Mouse (Mus musculus) lung, postnatal 25 days (tissue): ENCODE measurements around the gene Gm10100.
"Not testable (repeated sequence)": the region's sequence is repeated elsewhere in the genome, so short reads cannot be mapped to it uniquely, and the experiment has no call there.

Experiments
- DNase-seq: peaks from one replicate; pipeline ENCODE4 v3.0.0; 2022; ENCODE audit warnings: low spot score

Gm10100 gene

DNA sequence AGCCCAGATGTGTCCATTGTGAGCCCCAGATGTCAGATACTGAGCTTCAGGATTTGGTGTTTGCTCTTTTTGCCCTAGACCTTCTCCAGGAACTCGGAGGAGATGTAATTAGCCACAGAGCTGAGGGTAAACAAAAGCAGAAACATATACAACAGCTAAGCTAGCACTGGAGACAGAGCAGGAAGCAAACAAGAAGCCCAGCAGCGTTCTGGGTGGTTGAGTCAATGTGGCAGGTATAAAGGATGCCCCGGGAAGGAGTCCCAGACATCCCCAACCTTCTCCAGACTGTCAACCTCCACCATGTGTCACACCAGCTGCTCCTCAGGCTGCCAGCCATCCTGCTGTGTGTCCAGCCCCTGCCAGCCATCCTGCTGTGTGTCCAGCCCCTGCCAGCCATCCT, at the start of gene Gm10100:
Gene Gm10100, plus strand, starts transcription at position 301 of the 400 bp plus-strand sequence.
- no peak for DNase-seq

DNA sequence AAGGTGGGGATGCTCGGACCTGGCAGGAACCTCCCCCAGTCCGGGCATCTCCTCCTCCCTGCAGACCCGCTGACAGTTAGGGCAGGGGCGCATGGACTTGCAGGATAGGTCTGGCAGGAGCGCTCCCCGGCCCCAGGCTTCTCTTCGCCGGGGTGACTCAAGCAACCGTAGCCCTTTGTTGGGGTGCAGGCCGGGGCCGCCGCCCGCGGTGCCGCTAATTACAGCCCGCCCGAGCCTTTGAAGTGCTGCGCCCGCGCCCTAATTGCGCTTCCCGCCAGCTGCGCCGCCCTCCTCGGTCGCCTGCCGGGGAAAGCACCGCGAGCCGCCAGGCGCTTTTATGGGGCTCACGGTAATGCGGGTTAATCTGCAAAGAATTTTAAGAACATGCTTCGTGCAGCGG, 48.7 kb upstream of the Gm10100 start:
- no peak for DNase-seq

DNA sequence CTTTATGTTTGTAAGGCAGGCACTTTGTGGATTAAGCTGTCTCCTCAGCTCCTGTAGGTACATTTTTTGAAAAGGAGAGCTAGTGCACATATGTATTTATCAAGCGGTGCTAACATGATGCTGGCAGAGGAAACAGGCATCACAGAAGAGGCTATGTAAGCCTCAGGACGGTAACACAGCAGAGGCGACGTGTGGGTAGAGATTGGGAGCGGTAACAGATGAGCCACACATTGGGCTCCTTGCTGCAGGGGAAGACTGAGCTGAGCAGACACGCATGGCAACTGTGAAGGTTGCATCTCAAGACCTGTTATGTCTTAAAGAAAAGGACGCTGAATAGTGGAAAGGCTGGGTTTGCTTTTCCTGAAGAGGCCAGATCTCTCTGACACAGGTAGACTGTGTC, 43.3 kb upstream of the Gm10100 start:
- no peak for DNase-seq

DNA sequence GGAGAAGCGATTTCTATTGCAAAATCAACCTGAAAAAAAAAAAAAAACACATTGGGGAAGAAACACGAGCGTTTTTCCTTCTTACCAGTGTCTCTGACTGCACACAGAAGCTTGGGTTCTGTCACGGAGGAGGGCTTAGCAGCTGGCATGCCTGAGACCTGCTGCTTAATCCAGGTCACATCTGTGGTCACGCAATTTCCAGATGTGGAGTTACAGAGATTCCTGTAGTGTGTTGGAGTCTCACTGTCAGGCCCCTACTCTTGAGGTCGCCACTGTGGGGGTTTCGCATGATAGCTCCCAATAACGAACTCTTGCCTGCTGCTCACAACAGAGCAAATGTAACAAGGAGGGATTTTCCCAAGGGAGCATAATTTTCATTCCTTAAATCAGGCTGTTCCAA, 42.1 kb upstream of the Gm10100 start:
- no peak for DNase-seq

DNA sequence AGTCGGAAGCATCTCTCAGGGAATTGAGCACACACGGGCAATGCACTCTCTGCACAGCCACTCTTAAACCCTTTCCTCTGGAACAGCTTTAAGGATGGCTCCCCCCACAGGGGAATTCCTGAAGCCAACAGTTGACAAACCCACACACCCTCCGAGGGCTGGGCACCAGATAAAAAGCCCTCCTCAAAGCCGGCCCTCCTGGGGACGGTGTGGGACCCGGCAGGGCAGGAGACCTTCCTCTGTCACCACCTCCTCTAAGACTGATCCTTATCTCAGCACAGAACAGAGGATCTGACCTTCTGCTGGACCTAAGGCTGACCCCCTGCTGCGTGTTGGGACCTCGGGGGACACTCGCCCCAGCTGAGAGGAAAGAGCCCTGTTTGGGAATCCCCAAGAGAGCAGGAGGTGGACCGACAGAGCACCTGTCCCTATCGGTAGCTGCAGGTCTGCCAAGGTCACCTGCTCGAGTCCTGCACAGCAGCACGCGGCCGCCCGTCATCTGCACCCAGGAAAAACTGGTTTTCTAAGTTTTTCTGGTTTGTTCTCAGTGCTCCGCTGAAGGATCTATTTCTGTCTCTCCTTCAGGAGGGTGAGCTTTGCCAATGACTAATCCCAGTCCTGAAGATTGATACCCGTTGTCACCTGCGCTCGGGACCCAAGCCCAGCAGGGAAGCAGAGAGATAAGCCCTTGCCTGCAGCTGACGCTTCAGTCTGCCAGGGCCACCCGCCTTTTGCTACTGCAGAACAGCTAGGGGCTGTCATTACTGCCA, 40.2 kb upstream of the Gm10100 start, which contains the start of gene Tspear:
Gene Tspear, plus strand, starts transcription at position 675 of the 770 bp plus-strand sequence.
- DNase-seq = no peak

DNA sequence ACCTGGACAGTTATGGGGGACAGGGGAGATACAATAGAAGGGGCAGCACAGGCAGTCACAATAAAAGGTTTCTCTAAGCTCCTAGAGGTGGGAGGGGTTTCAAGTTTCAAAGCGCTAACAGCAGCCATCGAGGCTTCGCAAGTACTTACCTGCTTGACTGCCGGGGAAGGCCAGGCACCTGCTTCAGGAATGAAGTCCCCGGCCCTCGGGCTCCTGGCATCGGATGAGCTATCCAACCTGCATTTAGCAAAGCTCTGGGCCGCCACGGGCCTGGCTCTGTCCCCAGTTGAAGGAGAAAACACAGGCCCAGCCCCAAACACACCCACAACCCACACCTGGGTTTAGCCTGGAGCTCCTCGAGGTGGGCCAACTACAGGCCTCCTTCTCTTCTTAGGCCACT, 39.3 kb upstream of the Gm10100 start:
- no peak for DNase-seq

DNA sequence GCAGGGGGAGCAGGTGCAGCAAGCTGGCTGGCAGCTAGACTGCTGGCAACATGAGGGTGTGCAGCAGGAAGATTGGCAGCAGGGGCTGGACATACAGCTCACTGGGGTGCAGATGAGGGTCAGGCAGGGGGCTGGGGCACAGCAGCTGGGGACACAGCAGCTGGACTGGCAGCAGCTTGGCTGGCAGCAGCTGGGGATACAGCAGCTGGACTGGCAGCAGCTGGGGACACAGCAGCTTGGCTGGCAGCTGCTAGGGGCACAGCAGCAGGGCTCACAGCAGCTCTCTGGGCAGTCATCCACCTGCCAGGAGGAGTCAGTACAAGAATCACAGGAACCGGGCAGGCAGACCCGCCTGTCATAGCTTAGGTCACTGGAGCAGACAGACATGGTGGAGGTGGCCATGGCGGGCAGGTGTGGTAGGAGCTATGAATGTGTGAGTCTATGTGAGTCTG, 35.9 kb upstream of the Gm10100 start, which contains the start of gene Gm19402:
Gene Gm19402, minus strand, starts transcription at position 402 of the 452 bp plus-strand sequence.
- DNase-seq = not testable (repeated sequence)

DNA sequence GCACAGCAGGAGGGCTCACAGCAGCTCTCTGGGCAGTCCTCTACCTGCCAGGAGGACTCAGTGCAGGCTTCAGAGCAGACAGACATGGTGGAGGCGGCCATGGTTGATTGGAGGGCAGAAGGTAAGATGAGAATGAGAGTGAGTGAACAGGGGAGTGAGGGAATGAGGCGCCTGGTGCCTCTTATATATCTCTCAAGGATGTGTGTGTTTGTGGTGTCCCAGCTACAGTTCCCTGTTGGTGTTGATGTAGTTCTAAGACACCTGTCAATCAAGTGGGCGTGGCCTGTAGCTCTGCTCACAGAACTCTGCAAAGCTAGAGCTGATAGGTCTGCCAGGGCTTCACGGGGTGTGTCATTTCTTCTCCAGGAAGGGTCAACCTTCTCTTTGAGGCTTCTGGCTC, 29.2 kb upstream of the Gm10100 start, which contains the start of gene Gm9508:
Gene Gm9508, minus strand, starts transcription at position 101 of the 400 bp plus-strand sequence.
- DNase-seq = no peak

DNA sequence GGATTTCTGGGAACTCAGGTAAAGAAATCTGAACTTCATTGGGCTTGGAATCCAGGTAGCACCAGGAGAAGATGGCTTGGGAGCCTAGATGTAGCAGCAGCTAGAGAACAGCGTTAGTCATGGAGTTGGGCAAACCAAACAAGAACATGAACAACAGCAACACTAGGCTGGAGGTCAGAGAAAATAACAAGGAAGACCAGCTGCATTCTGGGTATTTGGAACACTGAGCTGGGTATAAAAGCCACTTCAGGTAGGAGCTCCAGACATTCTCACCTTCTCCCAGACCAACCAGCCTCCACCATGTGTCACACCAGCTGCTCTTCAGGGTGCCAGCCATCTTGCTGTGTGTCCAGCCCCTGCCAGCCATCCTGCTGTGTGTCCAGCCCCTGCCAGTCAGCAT, 20.0 kb upstream of the Gm10100 start, which contains the start of gene Gm10272:
Gene Gm10272, plus strand, starts transcription at position 301 of the 400 bp plus-strand sequence.
- DNase-seq = no peak

DNA sequence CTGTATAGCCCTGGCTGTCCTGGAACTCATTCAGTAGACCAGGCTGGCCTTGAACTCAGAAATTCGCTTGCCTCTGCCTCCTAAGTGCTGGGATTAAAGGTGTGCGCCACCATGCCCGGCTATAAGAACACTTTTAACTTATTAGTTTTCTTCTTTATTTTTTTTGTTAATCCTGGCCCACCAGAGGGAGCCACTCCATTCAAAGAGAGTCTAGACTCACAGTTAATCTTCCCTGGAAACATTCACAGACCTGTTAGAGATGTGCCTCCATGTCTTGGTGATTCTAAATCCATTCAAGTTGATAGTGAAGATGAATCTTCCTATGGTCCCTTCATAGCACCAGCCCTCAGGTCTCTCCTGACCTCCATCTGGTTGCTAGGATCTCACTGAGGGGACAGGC, 16.5 kb upstream of the Gm10100 start:
- no peak for DNase-seq

DNA sequence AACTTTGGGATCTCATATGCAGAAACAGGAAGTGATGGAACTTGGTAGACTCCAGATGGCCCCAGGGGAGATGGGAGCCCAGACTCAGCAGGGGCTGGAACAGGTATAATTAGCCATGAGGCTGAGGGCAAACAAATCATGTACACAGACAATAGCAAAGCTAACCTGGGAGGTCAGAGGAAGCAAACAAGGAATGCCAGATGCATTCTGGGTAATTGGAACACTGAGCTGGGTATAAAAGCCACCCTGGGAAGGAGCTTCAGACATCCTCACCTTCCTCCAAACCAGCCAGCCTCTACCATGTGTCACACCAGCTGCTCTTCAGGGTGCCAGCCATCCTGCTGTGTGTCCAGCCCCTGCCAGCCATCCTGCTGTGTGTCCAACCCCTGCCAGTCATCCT, 15.1 kb upstream of the Gm10100 start, which contains the start of gene Gm10024:
Gene Gm10024, plus strand, starts transcription at position 301 of the 400 bp plus-strand sequence.
- not testable (repeated sequence) for DNase-seq

DNA sequence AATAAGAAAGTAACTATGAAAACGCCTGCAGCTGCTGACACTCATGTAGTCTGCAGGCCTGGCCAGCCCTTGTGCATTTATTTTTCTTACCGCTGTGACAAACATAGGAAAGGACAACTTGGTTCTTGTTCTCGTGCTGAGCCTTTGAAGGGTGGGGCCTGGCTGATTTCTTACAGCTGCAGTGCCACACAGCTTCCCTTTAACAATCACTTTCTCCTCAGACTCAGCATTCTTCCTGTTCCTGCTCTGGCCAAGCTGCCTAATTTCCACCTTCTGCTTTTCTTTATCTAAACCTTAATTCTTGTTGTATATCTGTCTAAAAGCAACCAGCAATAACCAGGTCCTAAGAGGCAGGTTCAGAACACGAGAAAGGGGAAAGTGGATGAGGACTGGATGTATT, 12.6 kb upstream of the Gm10100 start:
- no peak for DNase-seq

DNA sequence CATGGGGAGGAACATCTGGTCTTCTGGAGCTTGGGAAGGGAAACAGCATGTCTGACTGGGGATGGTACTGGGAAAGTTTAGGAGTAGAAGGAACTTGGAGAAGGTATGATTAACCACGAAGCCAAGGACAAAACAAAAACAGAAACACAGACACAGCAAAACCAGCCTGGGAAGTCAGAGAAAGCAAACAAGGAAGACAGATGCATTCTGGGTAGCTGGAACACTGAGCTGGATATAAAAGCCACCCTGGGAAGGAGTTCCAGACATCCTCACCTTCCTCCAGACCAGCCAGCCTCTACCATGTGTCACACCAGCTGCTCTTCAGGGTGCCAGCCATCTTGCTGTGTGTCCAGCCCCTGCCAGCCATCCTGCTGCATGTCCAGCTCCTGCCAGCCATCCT, 10.8 kb upstream of the Gm10100 start, which contains the start of gene Gm10142:
Gene Gm10142, plus strand, starts transcription at position 301 of the 400 bp plus-strand sequence.
- no peak for DNase-seq

DNA sequence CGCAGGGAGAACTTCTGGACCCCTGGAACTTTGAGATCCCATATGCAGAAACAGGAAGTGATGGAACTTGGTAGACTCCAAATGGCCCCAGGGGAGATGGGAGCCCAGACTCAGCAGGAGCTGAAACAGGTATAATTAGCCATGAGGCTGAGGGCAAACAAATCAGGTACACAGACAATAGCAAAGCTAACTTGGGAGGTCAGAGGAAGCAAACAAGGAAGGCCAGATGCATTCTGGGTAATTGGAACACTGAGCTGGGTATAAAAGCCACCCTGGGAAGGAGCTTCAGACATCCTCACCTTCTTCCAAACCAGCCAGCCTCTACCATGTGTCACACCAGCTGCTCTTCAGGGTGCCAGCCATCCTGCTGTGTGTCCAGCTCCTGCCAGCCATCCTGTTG, 6.0 kb upstream of the Gm10100 start, which contains the start of gene Krtap12-1:
Gene Krtap12-1, plus strand, starts transcription at position 301 of the 400 bp plus-strand sequence.
- not testable (repeated sequence) for DNase-seq

DNA sequence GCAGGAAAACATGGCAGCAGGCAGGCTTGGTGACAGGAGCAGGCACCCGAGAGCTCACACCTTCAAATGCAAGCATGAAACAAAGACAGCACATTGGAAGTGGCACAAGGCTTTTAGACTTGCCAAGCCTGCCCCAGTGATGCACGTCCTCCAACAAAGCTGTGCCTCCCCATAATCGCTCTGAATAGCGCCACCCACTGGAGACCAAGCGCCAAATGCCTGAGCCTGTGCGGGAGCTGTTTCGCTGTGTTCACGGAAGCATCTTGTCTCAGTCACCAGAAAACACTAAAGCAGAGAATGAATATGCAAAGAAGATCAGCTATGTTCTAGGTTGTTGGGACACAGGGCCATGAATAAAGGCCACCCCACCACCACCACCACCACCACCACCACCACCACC, 1.4 kb upstream of the Gm10100 start:
- no peak for DNase-seq

DNA sequence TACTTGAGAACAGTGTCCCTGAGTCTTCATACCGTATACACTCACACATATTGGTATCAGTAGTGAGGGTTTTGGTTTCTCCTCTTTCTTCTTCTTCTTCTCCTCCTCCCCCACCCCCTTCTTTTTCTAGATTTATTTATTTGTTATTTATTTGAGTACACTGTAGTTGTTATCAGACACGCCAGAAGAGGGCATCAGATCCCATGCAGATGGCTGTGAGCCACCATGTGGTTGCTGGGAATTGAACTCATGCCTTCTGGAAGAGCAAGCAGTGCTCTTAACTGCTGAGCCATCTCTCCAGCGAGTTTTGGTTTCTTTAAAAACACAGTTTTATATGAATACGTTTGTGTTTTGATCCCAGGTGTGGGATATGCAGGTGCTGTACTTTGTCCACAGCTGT, 2.0 kb downstream of the Gm10100 start:
- no peak for DNase-seq

DNA sequence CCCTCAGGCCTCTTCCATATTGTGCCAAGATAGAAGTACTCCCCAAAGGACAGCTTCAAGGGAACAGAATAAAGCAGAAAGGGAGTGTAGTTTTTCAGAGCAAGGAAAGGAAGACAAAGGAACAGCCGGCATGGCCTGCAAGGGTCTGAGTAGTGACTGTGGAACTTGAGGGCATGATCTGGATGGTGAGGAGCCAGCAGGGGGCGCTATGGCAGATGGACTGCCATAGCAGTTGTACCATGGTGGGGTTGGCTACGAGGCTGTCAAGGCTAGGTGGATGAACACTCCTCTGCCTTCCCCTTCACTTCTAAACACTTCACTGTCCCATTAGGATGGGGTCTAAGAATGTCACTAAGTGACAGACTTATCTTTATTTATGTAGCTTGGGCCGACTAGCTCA, 3.0 kb downstream of the Gm10100 start:
- no peak for DNase-seq

DNA sequence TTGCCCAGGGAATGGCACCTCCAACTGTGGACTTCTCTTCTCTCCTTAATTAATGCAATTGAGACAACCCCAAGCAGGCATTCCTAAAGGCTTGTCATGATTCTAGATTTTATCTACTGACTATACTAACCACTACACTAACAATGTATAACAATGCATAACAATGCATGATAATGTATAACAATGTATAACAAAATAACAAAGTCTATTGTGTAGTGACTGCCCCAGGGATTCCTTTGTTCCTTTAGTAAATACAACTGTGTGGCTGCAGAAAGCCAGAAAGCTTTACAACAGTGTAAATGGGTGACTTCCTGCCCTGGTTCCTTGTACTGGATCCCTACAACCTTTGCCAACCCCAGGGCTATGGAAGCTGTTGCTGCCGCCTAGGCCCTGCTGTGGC, 9.6 kb downstream of the Gm10100 start:
- no peak for DNase-seq

DNA sequence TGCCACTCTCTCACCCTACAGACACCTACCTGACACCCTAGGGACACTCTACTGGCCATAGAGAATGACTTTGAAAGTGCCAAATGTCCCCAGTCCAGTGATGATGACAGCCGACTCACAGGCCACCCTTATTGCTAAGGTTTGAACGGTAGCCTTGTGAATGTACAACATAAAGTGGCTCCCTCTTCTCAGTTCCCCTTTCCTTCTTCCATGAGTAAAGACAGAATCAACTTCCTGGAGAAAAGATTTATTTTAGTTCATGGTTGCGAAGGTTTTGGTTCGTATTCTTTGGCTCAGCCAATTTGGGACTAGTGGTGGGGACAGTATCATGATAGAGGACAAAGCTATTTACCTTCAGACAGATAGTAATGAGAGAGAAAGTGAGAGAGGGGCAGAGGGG, 12.6 kb downstream of the Gm10100 start:
- no peak for DNase-seq

DNA sequence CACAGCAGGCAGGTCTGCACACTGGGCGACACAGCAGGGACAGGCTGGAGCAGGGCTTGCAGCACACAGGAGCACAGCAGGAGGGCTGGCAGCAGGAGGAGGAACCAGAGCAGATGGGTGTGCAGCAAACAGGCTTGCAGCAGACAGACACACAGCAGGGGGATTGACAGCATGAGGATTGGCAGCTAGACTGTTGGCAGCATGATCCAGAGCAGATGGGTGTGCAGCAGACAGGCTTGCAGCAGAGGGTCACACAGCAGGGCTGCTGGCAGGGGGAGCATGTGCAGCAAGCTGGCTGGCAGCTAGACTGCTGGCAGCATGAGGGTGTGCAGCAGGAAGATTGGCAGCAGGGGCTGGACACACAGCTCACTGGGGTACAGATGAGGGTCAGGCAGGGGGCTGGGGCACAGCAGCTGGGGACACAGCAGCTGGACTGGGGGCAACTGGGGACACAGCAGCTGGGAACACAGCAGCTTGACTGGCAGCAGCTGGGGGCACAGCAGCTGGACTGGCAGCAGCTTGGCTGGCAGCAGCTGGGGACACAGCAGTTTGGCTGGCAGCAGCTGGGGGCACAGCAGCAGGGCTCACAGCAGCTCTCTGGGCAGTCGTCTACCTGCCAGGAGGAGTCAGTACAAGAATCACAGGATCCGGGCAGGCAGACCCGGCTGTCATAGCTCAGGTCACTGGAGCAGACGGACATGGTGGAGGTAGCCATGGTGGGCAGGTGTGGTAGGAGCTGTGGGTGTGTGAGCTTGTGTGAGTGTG, 15.8 kb downstream of the Gm10100 start, which contains the start of gene Gm18596:
Gene Gm18596, minus strand, starts transcription at position 715 of the 765 bp plus-strand sequence.
- DNase-seq = not testable (repeated sequence)

DNA sequence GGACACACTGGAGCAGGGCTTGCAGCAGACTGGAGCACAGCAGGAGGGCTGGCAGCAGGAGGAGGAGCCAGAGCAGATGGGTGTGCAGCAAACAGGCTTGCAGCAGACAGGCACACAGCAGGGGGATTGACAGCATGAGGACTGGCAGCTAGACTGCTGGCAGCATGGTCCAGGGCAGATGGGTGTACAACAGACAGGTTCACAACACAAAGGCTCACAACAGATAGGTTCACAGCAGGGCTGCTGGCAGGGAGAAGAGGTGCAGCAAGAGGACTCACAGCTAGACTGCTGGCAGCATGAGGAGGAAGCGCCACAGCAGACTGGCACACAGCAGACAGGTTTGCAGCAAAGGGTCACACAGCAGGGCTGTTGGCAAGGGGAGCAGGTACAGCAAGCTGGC, 24.4 kb downstream of the Gm10100 start:
- DNase-seq = not testable (repeated sequence)

DNA sequence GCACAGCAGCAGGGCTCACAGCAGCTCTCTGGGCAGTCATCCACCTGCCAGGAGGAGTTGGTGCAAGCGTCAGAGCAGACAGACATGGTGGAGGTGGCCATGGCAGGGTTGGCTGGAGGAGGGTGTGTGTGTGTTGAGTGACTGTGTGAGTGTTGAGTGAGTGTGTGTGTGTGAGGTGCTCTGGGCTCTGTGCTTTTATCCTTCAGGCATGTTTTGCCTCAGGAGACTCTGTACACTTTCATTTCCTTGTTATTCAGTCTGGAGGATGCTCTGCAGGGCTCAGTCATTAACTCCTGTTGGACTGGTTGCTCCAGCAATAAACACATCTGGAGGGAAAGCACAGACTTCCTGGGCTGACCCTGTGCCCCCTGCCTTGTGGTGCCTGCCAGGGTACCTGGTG, 25.0 kb downstream of the Gm10100 start, which contains the start of gene Gm9736:
Gene Gm9736, minus strand, starts transcription at position 101 of the 400 bp plus-strand sequence.
- not testable (repeated sequence) for DNase-seq
